Mouse (Mus musculus) brain, adult 10 weeks (tissue): ENCODE results near the gene Zfp369. TPM values are rescaled to one million over a fixed set of nuclear protein-coding genes. Genes with fewer than 3 reads are reported as not detected.

Experiments used
- polyA plus RNA-seq: library from polyadenylated mRNA; stranded (reverse); fragments of 350-450 nt; fragmentation: Illumina TruSeq; extraction: RNeasy Lipid Tissue Mini Kit (QIAGEN cat#74804); gene quantifications from one replicate; pipeline ENCODE4 v1.2.3, GENCODE M21; 2015; ENCODE audit warnings: low read depth, low replicate concordance

Zfp369 gene
- polyA plus RNA-seq: 30.2 TPM

DNA sequence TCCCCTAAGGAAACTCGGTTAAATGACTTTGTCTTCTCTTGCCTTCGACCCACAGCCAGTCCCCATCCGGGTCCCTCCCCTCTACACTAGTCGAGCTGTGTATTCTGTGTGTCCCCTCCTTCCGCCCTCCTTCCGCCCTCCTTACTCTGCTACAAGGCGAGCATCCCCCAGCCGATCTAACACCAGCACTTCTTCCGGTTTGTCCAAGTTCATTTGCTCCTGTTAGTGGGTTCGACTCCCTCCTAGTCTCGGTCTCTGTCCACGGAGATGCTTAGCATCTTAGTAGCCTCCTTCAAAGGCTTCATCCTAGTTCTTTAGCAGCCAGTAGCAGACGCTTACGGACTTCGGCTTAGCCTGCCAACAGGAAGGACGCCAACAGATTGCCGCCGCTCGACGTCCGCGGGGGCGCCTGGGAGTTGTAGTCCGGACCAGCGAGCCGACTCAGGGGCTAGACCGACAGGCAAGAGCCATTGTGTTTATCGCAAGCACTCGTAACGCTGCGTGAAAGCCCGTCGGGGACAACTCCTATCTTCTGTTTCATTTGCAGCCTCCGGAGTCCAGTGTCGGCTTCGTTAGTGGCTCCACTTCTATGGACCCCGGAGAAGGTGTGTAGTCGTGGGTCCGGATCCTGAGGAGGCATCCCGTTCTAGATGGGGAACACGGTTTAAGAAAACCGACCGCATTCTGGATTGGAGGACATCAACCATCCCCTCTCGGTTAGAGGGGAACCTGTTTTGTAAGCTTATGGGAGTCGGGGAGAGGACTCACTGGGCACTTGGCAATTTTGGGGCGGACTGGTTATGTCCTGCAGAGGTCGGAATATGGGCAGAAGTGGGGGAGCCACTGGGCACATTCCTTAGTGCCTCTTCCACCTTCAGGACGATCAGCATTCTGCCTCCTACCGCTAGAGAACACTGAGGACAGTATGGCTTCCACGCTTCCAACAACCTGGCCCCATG, at the start of gene Zfp369:
Zfp369 (plus strand) TSS at position 432 of the 959 bp plus-strand sequence.

DNA sequence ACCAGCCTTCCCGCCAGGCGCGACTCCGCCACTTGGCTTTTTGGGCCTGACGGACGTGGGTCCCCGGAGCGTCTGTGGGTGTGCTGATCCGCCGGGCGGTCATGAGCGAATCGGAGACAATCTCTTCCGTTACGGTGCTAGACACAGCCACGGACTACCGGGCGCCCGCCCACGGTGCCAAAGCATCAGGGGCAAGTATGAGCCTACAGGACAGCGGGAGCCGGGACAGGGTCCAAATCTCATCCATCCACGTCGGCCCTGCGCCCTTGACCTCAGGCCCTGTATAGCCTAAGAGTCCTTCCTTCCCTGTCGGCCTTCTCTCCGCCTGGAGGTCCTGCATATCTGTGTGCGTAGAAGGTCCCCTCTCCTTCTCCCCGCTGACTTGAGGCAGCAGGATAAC, 19.4 kb upstream of the Zfp369 start, which contains the start of gene Gm10775:
Gm10775 (plus strand) TSS at position 301 of the 400 bp plus-strand sequence.

Other genes with a start within 250 kb of the Zfp369 start
- not detected for gene Spata31d1c, start 245.8 kb upstream of the Zfp369 start, polyA plus RNA-seq
- gene Prss47, start 226.1 kb upstream of the Zfp369 start, polyA plus RNA-seq: not detected
- 38.1 TPM for gene Mfsd14b, start 165.8 kb upstream of the Zfp369 start, polyA plus RNA-seq
- gene Olfr465-ps1, start 140.7 kb upstream of the Zfp369 start, polyA plus RNA-seq: not detected
- not detected for gene Olfr466, start 128.6 kb upstream of the Zfp369 start, polyA plus RNA-seq
- not detected for gene Nlrp4f, start 72.8 kb upstream of the Zfp369 start, polyA plus RNA-seq
- gene Gm10775, start 19.3 kb upstream of the Zfp369 start, polyA plus RNA-seq: 0.79 TPM
- gene Gm10139, start 233.9 kb downstream of the Zfp369 start, polyA plus RNA-seq: not detected